Mouse (Mus musculus) activated CD4-positive, CD25-positive, alpha-beta regulatory T cell (primary cell): ENCODE measurements around the gene Samd5. TPM values are rescaled to one million over a fixed set of nuclear protein-coding genes. Genes with fewer than 3 reads are reported as not detected.

Source experiments
- polyA plus RNA-seq, 2 experiments: library from polyadenylated mRNA; unstranded; fragments of 100-300 nt; shearing (Covaris generic); gene quantifications; one replicate each; pipeline ENCODE4 v1.2.1; 2017

The Samd5 gene
- not detected for polyA plus RNA-seq

DNA sequence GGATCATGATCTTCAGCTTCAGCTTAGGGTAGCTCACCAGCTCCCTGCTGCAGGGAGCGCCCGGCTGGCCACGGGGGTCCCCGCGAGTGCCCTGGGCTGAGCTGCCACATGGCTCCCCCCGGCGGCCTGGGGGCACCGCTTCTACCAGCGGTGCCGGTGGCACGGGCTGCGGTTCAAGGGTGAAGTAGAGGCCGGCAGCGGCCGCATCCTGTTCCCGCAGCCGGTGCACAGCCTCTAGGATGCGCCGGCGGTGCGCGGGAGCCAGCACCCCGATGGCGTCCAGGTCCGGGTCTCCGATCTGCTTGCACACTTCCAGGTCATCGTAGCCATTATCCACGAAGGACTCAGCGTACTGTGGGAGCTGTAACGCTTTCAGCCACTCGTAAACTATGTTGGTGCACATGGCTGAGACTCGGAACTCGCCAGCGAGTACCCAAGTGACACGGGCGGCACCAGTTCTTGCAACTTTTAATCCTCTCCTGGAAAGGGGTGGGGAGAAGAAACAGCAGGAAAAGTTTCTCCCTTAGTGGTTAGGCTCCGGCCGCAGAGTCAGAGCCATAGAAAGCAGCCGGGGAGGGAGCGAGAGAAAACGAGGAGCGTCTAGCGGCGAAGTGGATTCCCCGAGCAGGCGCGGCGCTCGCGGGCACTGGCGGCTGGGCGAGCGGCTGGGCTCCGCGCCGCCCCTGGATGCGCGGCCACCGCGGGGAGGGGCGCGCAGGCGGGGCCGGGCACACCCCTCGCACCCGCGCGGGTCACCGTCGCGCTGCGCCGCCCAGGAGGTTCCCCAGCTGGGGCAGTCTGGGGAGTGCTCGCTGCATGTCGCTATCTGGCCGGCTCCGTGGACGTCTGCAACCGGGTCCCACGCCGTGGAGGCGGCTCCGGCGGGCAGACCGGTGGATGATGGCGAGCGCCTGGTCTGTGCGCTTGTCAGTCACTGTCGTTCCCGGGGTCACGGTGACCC, at the start of gene Samd5:
TSS of gene Samd5 (minus strand) at position 648 of the 961 bp plus-strand sequence.

Other genes with a start within 250 kb of the Samd5 start
- gene Stxbp5, start 225.9 kb upstream of the Samd5 start, polyA plus RNA-seq, result 10 to 100 TPM; 11.6 to 34.5 TPM